Mouse (Mus musculus) right cerebral cortex, postnatal 10 days (tissue): ENCODE data around the gene Zscan26.

ENCODE experiments used
- DNase-seq, 2 experiments: peaks; one replicate each; pipeline ENCODE4 v3.0.0; 2021; ENCODE audit warnings: low spot score in 2 of 2

The Zscan26 gene

GRCm38 (mm10) chr13:21427631-21428030, 25.9 kb downstream of the Zscan26 start:
- DNase-seq: no peak

DNA sequence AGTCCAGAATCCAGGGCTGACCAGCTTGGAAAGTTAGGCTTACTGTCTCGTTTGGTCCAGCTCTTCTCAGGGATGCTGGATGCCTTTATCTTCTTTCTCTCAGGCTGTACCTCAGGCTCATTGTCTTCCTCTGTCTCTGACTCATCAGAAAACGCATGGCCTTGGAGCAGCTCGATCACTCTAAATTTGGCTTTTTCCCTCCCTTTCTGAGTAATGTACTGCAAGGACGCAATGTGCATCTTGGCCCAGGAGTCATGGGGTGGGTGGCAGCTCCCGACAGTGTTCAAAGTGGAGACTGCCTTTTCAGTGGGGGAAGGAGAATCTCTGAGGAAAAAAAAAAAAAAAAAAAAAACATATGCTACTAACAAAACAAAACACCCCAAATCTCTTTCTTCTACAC, 30.2 kb downstream of the Zscan26 start:
- no peak for DNase-seq

GRCm38 (mm10) chr13:21418865-21419264, 34.7 kb downstream of the Zscan26 start:
- DNase-seq: no peak

- DNase-seq: no peak
Observed at GRCm38 (mm10) chr13:21417298-21418010, 36.1 kb downstream of the Zscan26 start.

DNA sequence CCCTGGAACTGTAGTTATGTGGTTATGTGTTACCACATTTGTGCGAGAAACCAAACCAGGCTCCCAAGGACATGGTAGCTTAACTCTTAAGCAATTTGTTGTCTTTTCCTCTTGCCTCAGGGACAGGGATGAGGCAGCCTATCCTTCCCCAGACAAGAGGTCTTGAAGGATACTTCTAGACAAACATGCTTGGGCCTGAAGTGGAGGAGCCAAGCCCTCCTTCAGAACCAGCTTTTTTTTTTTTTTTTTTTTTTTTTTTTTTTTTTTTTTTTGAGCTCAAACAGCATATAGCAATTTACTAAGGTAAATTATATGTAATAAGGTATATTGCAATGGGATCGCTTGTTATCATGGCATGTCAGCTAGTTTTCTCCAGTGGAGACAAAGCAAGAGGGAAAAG, 37.8 kb downstream of the Zscan26 start:
- DNase-seq: no peak

- no peak for DNase-seq
Observed at GRCm38 (mm10) chr13:21415266-21415665, 38.3 kb downstream of the Zscan26 start.

DNA sequence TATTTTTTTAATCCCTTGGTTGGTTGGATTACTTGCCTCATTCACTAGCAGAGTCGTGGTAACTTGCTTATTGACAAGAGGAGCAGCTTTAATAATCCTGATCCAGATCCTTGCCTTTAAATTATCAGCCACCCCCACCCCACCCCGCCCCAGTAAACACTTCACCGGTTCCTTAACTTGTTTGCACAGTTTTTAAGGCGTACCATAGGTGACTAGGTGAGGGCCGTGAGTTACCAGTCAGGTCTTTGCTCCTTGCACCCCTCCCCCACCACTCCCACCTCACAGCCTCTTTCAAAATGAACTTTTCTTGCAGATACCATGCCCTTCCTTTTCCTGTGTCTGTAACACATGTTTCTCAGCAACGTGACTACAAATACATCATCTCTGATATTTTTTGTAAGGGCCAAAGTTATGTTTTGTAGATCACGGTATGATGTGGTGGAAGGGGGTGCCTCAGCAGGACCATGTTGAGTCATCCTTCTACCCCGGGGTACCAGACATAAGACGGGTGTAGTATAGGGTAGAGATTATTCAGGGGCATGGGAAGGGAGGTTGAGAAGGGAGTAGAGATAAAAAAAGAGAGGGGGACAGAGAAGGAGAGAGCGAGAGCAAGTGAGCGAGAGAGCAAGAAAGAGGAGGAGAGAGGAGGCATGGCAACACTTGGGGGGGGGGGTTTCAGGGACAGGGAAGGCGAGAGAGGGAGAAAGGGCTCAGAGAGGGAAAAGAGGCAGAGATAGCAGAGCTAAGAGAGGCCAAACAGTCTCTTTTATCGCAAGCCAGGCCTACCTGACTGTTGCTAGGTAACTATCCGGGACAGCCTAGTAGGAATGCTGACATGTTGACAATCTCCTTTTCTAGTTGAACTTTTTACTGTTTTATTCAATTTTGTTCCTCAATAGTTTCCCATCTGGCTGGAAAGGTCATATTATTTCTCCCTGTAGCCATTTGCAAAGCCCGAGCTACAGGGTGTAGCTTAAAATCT, 39.0 kb downstream of the Zscan26 start:
- no peak for DNase-seq

GRCm38 (mm10) chr13:21408805-21409459, 44.6 kb downstream of the Zscan26 start:
- DNase-seq: no peak

DNA sequence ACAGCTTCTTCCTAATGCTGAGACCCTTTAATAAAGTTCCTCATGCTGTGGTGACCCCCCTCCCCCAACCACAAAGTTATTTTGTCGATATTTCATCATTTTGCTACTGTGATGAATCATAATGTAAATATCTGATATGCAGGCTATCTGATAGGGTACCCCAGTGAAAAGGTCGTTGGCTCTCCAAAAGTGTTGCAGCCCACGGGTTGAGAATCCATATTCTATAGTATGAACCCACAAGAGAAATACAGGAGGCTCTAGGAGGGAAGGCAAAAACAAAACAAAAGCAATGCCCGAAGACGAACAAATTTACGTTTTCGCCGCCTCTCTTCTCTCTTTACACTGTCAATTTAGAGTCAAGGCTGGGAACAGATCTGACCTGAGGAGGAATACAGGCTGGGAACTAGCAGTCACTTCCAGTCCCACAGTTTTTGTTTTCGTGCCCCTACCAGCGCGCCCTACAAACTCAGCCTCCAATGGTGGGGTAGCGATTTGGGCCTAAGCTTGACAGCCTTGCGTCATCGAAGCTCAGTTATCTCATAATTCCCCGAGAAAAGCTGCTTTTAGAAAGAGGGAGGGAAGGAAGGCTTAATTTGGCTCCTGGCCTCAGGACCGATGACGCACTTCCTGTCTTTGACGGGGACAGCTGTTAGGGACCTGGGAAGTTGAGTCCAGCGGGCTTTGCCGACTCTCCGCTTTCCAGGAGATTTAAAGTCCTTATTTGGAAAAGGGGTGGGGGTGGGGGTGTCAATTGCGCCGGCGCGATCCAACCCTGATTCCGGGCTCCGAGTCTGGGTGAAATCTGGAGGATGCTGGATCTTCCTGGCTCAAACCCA, 45.3 kb downstream of the Zscan26 start:
- peak; percentile 93 to 95 for DNase-seq

DNA sequence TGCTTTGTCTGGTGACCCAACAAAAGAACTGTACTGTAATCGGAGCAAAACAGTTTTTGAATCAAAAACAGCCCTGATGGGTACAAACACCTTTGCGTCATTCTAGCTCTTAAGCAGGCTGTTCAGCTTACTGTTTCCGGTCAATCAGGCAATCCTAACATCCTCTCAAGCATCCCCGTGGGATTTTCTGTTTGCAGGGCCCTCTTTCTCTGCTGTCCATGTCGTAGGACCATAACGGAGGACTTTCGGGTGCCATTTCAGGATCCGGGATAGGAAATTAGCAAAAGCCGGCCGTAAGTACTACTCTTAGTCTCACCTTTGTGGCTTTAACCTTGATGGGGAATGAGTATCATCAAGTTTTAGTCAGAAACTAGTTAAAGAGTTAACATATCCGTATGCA, 46.2 kb downstream of the Zscan26 start:
- DNase-seq: no peak

GRCm38 (mm10) chr13:21402848-21403247, 50.7 kb downstream of the Zscan26 start:
- DNase-seq: no peak

DNA sequence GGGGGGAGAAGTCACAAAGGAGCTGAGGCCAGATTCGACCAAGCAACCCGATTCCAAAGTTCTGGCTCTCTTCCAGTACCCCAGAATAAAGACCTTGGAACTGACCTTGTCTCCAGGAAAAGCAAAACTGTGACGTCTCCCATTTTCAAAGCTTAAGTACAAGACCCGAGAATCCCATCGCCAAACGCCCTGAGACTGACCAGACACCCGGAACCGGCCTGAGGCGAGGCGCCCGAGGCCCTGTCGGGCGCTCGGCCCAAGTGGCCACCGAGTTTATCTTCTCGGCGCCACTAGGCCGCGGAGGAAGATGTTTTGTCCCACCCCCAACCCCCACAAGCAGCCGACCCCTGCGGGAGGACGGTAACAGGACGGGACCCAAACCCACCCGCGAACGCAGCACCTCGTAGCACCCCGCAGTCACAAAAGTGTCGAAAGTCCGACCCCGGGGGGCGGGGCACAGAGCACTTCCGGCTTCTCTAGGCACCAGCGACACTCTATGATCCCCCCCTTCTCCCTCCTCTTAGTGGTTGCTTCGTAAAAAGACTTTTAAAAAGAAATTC, 51.2 kb downstream of the Zscan26 start, which contains the start of gene Zkscan3:
Gene Zkscan3 (minus strand): TSS at position 469 of the 560 bp plus-strand sequence.
- DNase-seq: peak; percentile 88 to 91

GRCm38 (mm10) chr13:21401636-21402286, 51.8 kb downstream of the Zscan26 start:
- DNase-seq: peak in 1 of 2 experiments; percentile 29

GRCm38 (mm10) chr13:21401166-21401565, 52.4 kb downstream of the Zscan26 start:
- DNase-seq: no peak

- DNase-seq: no peak
Observed at GRCm38 (mm10) chr13:21397486-21397885, 56.0 kb downstream of the Zscan26 start.

DNA sequence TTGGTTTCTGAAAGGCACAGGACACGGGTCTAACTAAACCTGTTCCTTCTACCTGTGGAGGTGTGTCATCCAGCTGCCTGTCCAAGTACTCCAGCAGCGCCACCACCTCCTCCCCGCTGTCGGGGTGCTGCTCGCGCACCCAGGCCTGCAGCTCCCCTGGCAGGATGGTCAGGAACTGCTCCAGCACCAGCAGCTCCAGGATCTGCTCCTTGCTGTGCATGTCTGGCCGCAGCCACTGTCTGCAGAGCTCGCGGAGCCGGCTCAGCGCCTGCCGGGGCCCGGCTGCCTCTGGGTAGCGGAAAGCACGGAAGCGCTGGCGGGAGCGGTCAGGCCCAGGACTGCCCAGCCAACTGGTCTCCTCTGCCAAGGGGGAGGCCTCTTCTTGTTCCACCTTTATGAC, 57.5 kb downstream of the Zscan26 start:
- DNase-seq: peak in 1 of 2 experiments; percentile 31

DNA sequence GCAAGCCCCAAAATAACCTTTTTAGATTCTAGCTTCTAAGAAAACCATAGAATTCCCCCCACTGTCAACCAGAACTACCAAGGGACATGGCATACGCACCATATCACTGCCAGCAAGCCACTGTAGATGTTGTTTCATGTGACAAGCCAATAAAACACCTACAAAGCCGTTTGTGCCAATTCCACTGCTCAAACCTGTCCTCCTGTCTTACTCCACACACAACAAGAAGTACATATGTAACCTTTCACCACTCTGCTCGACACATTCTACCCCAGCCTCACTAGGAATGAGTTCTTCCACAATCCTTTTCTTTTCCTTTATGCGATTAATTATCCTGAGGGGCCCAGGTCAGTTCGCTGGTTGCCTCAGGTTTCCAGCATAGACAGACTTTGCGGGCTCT, 57.9 kb downstream of the Zscan26 start:
- DNase-seq: no peak

- no peak for DNase-seq
Observed at GRCm38 (mm10) chr13:21395211-21395610, 58.3 kb downstream of the Zscan26 start.
